Mouse (Mus musculus) heart, embryonic 13.5 days (tissue): Measurements from ENCODE around the gene Pygo2. TPM values are rescaled to one million over a fixed set of nuclear protein-coding genes. Genes with fewer than 3 reads are reported as not detected.

ENCODE experiments used
- ATAC-seq: fragments of 200-750 bp; cut with Nextera tagmentation; 2 replicates; pipeline ENCODE4 v1.8.0; 2017; ENCODE audit warnings: moderate TSS enrichment; ENCODE audit not compliant: insufficient number of reproducible peaks, low FRiP score, low TSS enrichment; ENCODE audit errors: extremely low read depth
- H3K27ac ChIP-seq: fragments of 300-500 bp; sonication (generic); replicated peaks from 2 replicates; pipeline ENCODE4 v1.5.1; 2015; ENCODE audit warnings: moderate library complexity, mild to moderate bottlenecking, inconsistent platforms
- H3K27me3 ChIP-seq: fragments of 300-500 bp; sonication (generic); replicated peaks from 2 replicates; pipeline ENCODE4 v1.6.1; 2015; ENCODE audit warnings: mild to moderate bottlenecking, inconsistent platforms
- H3K36me3 ChIP-seq: fragments of 300-500 bp; sonication (generic); 2 replicates; pipeline ENCODE4 v1.6.1; 2015; ENCODE audit warnings: mild to moderate bottlenecking, inconsistent platforms
- H3K4me1 ChIP-seq: fragments of 300-500 bp; sonication (generic); 2 replicates; pipeline ENCODE4 v1.6.1; 2015; ENCODE audit warnings: inconsistent platforms
- H3K4me2 ChIP-seq: fragments of 300-500 bp; sonication (generic); 2 replicates; pipeline ENCODE4 v1.6.1; 2015; ENCODE audit warnings: inconsistent platforms, mild to moderate bottlenecking, moderate library complexity
- H3K4me3 ChIP-seq: fragments of 300-500 bp; sonication (generic); 2 replicates; pipeline ENCODE4 v1.5.1; 2015; ENCODE audit warnings: moderate library complexity, mild to moderate bottlenecking, inconsistent platforms
- H3K9ac ChIP-seq: fragments of 300-500 bp; sonication (generic); 2 replicates; pipeline ENCODE4 v1.6.1; 2015; ENCODE audit warnings: inconsistent platforms, mild to moderate bottlenecking, moderate library complexity
- H3K9me3 ChIP-seq: fragments of 300-500 bp; sonication (generic); 2 replicates; pipeline ENCODE4 v1.6.1; 2016; ENCODE audit warnings: inconsistent platforms
- whole genome bisulfite sequencing: fragments of 180-500 bp; shearing (Covaris S2); methylation state at CpG from one replicate; pipeline ENCODE4 v1.1.7; 2015; ENCODE audit warnings: mixed read lengths; 5-methylcytosine and 5-hydroxymethylcytosine counted together
- polyA plus RNA-seq: library from polyadenylated mRNA; unstranded; fragments of >200 nt; fragmentation: Nextera tagmentation; extraction: Ambion mirVana; gene quantifications from 2 replicates; pipeline ENCODE4 v1.2.1, GENCODE M21; 2015

The Pygo2 gene
- polyA plus RNA-seq, 1 experiment from 2014 or later: 24.3 TPM

GRCm38 (mm10) chr3:89411490-89412393 lies 18.3 kb upstream of the Pygo2 start, which contains the start of gene Flad1:
Gene Flad1 (minus strand): TSS chr3:89411870.
- peak within 1 kb of the TSS; percentile 87 for H3K4me2 ChIP-seq
- peaks cover 58% of the 10 kb centered on the region for H3K36me3 ChIP-seq
- H3K27ac ChIP-seq: peak within 1 kb of the TSS; percentile 59
- WGBS: 6% methylated on average over 28 of the region's 28 CpGs
- peaks cover 16% of the 10 kb centered on the region for H3K4me1 ChIP-seq
- H3K9me3 ChIP-seq: no peaks in the 10 kb centered on the region
- H3K4me3 ChIP-seq: peak within 1 kb of the TSS; percentile 63
- H3K27me3 ChIP-seq: no peaks in the 10 kb centered on the region
- ATAC-seq: peak; percentile 98
- peak within 1 kb of the TSS; percentile 85 for H3K9ac ChIP-seq

- Histone ChIP-seq H3K27ac (no peak overlapping the region), H3K36me3 (peaks cover 36% of the 10 kb centered on the region), H3K4me1 (peaks cover 33% of the 10 kb centered on the region), H3K27me3 (no peaks in the 10 kb centered on the region), H3K4me3 (no peak overlapping the region), H3K9ac (0 out of 2 replicates have a peak overlapping the region, but pooled peaks have one; percentile 0), H3K9me3 (no peaks in the 10 kb centered on the region), H3K4me2 (peak overlapping the region; percentile 84; the same call in 1 of the 2 replicates)
- ATAC-seq: no peak
- WGBS: 91% methylated on average over 8 of the region's 8 CpGs
Measured at GRCm38 (mm10) chr3:89416158-89416557, 13.9 kb upstream of the Pygo2 start.

- WGBS: 23% methylated on average over 2 of the region's 2 CpGs
- Histone ChIP-seq H3K27me3 (no peaks in the 10 kb centered on the region), H3K9ac (peak overlapping the region; percentile 80), H3K4me2 (peak overlapping the region; percentile 84), H3K27ac (peak overlapping the region; percentile 78), H3K36me3 (peaks cover 36% of the 10 kb centered on the region), H3K9me3 (no peaks in the 10 kb centered on the region), H3K4me3 (peak overlapping the region; percentile 74), H3K4me1 (peaks cover 39% of the 10 kb centered on the region)
- ATAC-seq: no peak
Measured at GRCm38 (mm10) chr3:89417131-89417530, 12.9 kb upstream of the Pygo2 start.

GRCm38 (mm10) chr3:89417840-89418169 lies 12.2 kb upstream of the Pygo2 start:
- under 1% methylated on average over 20 of the region's 20 CpGs for WGBS
- Histone ChIP-seq H3K9me3 (no peaks in the 10 kb centered on the region), H3K4me3 (peak overlapping the region; percentile 74), H3K27me3 (no peaks in the 10 kb centered on the region), H3K4me1 (peaks cover 46% of the 10 kb centered on the region), H3K9ac (peak overlapping the region; percentile 80), H3K36me3 (peaks cover 36% of the 10 kb centered on the region), H3K27ac (peak overlapping the region; percentile 78), H3K4me2 (peak overlapping the region; percentile 84)
- ATAC-seq: 0 out of 2 replicates have a peak, but pooled peaks have one; percentile 0

- ATAC-seq: peak; percentile 82
- Histone ChIP-seq H3K9me3 (no peaks in the 10 kb centered on the region), H3K9ac (peak within 1 kb of the TSS; percentile 85), H3K4me3 (peak within 1 kb of the TSS; percentile 74), H3K4me1 (peaks cover 51% of the 10 kb centered on the region), H3K27ac (peak within 1 kb of the TSS; percentile 98), H3K27me3 (no peaks in the 10 kb centered on the region), H3K4me2 (peak within 1 kb of the TSS; percentile 84), H3K36me3 (peaks cover 33% of the 10 kb centered on the region)
- WGBS: 1% methylated on average over 39 of the region's 39 CpGs
Measured at GRCm38 (mm10) chr3:89418170-89418860, 11.7 kb upstream of the Pygo2 start, which contains the start of the genes Cks1b and Shc1. Gene Cks1b (minus strand): TSS chr3:89418383. Gene Shc1 (plus strand): TSS chr3:89418443.

GRCm38 (mm10) chr3:89418861-89419250 lies 11.2 kb upstream of the Pygo2 start:
- peak overlapping the region; percentile 85 for H3K9ac ChIP-seq
- under 1% methylated on average over 16 of the region's 16 CpGs for WGBS
- H3K4me2 ChIP-seq: peak overlapping the region; percentile 84
- no peaks in the 10 kb centered on the region for H3K9me3 ChIP-seq
- H3K4me1 ChIP-seq: peaks cover 57% of the 10 kb centered on the region
- ATAC-seq: peak; percentile 15; the same call in 1 of the 2 replicates
- peak overlapping the region; percentile 74 for H3K4me3 ChIP-seq
- H3K27ac ChIP-seq: peak overlapping the region; percentile 98
- H3K36me3 ChIP-seq: peaks cover 34% of the 10 kb centered on the region
- H3K27me3 ChIP-seq: no peaks in the 10 kb centered on the region

- peak overlapping the region; percentile 98 for H3K27ac ChIP-seq
- 2% methylated on average over 9 of the region's 9 CpGs for WGBS
Measured at GRCm38 (mm10) chr3:89419571-89419970, 10.4 kb upstream of the Pygo2 start.

GRCm38 (mm10) chr3:89419981-89420380 lies 10.0 kb upstream of the Pygo2 start:
- Histone ChIP-seq H3K9ac (peak overlapping the region; percentile 85), H3K9me3 (no peaks in the 10 kb centered on the region), H3K4me3 (peak overlapping the region; percentile 74), H3K4me1 (peaks cover 66% of the 10 kb centered on the region), H3K27me3 (no peaks in the 10 kb centered on the region), H3K27ac (peak overlapping the region; percentile 98), H3K4me2 (peak overlapping the region; percentile 84), H3K36me3 (peaks cover 34% of the 10 kb centered on the region)
- WGBS: 9% methylated on average over 3 of the region's 3 CpGs
- ATAC-seq: no peak

More at GRCm38 (mm10) chr3:89419571-89419970, 10.4 kb upstream of the Pygo2 start:
- H3K4me1 ChIP-seq: peaks cover 63% of the 10 kb centered on the region
- H3K36me3 ChIP-seq: peaks cover 34% of the 10 kb centered on the region
- peak overlapping the region; percentile 85 for H3K9ac ChIP-seq
- H3K27me3 ChIP-seq: no peaks in the 10 kb centered on the region
- ATAC-seq: no peak
- no peaks in the 10 kb centered on the region for H3K9me3 ChIP-seq
- H3K4me3 ChIP-seq: peak overlapping the region; percentile 74
- peak overlapping the region; percentile 84 for H3K4me2 ChIP-seq

- Histone ChIP-seq H3K36me3 (peaks cover 34% of the 10 kb centered on the region), H3K9me3 (no peaks in the 10 kb centered on the region), H3K4me3 (peak overlapping the region; percentile 74), H3K27ac (peak overlapping the region; percentile 98), H3K4me1 (peaks cover 69% of the 10 kb centered on the region), H3K27me3 (no peaks in the 10 kb centered on the region), H3K4me2 (peak overlapping the region; percentile 84), H3K9ac (peak overlapping the region; percentile 89)
- 46% methylated on average over 2 of the region's 2 CpGs for WGBS
- ATAC-seq: no peak
Measured at GRCm38 (mm10) chr3:89420421-89420820, 9.6 kb upstream of the Pygo2 start.

GRCm38 (mm10) chr3:89421002-89421774 lies 8.8 kb upstream of the Pygo2 start:
- Histone ChIP-seq H3K4me3 (peak overlapping the region; percentile 63), H3K27me3 (no peaks in the 10 kb centered on the region), H3K27ac (peak overlapping the region; percentile 98), H3K9me3 (no peaks in the 10 kb centered on the region), H3K36me3 (peaks cover 34% of the 10 kb centered on the region), H3K9ac (peak overlapping the region; percentile 89), H3K4me2 (peak overlapping the region; percentile 84), H3K4me1 (peaks cover 69% of the 10 kb centered on the region)
- WGBS: 5% methylated on average over 11 of the region's 11 CpGs
- peak; percentile 78 for ATAC-seq
